Mouse (Mus musculus) ES-E14 (cell line): ENCODE data around the gene Mmp27. TPM values are rescaled to one million over a fixed set of nuclear protein-coding genes. Genes with fewer than 3 reads are reported as not detected.

Source experiments
- DNase-seq: peaks from one replicate; pipeline ENCODE4 v3.0.0-alpha.2; 2013; ENCODE audit warnings: low read depth, low spot score
- H3K27ac ChIP-seq: 2 replicates; pipeline ENCODE4 v1.5.1; 2012; ENCODE audit warnings: low read depth, mild to moderate bottlenecking, low read length, moderate library complexity, mixed read lengths; ENCODE audit not compliant: poor library complexity, insufficient read depth, severe bottlenecking
- H3K36me3 ChIP-seq: 2 replicates; pipeline ENCODE4 v1.6.1; 2012; ENCODE audit warnings: mild to moderate bottlenecking, low read length, moderate library complexity, mixed read lengths; ENCODE audit not compliant: control insufficient read depth, poor library complexity, insufficient read depth, severe bottlenecking
- H3K4me1 ChIP-seq, 2 experiments: fragments of 150-350 bp in 1 of 2; sonication (generic) in 1 of 2; 2 replicates each; pipeline ENCODE4 v1.6.1; 2012; ENCODE audit warnings: low read length in 2 of 2, mild to moderate bottlenecking in 1 of 2, mixed read lengths in 1 of 2; ENCODE audit not compliant: control insufficient read depth in 2 of 2, insufficient read depth in 2 of 2, poor library complexity in 1 of 2
- H3K4me3 ChIP-seq, 2 experiments: fragments of 150-350 bp in 1 of 2; sonication (generic) in 1 of 2; 2 replicates each; pipeline ENCODE4 v1.5.1; 2012; ENCODE audit warnings: low read length in 2 of 2, low read depth in 1 of 2, mild to moderate bottlenecking in 1 of 2, mixed read lengths in 1 of 2; ENCODE audit not compliant: insufficient read depth in 1 of 2, poor library complexity in 1 of 2, severe bottlenecking in 1 of 2
- H3K9ac ChIP-seq: 2 replicates; pipeline ENCODE4 v1.6.1; 2012; ENCODE audit warnings: low read depth, mild to moderate bottlenecking, low read length, mixed read lengths; ENCODE audit not compliant: poor library complexity, insufficient read depth, severe bottlenecking
- H3K9me3 ChIP-seq: fragments of 150-350 bp; sonication (generic); 2 replicates; pipeline ENCODE4 v1.6.1; 2012; ENCODE audit warnings: low read depth, mild to moderate bottlenecking, low read length; ENCODE audit not compliant: control insufficient read depth, insufficient read depth
- CHD2 ChIP-seq: IDR thresholded peaks from 2 replicates; pipeline ENCODE4 v1.6.1; 2014; ENCODE audit warnings: mild to moderate bottlenecking, low read depth, low read length, inconsistent platforms
- HCFC1 ChIP-seq: IDR thresholded peaks from 2 replicates; pipeline ENCODE4 v1.6.1; 2012; ENCODE audit warnings: low read length, inconsistent platforms, borderline replicate concordance; ENCODE audit not compliant: insufficient read depth
- MAFK ChIP-seq: IDR thresholded peaks from 2 replicates; pipeline ENCODE4 v1.6.1; 2014; ENCODE audit warnings: mild to moderate bottlenecking, low read depth, low read length, inconsistent platforms; ENCODE audit not compliant: insufficient read depth
- ZC3H11A ChIP-seq: IDR thresholded peaks from 2 replicates; pipeline ENCODE4 v1.6.1; 2012; ENCODE audit warnings: low read depth, mild to moderate bottlenecking, inconsistent platforms, low read length, borderline replicate concordance
- ZNF384 ChIP-seq: IDR thresholded peaks from 2 replicates; pipeline ENCODE4 v1.6.1; 2012; ENCODE audit warnings: low read depth, low read length, inconsistent platforms
- in situ Hi-C, 2 experiments: fragments of 600-800 bp; cut with MboI; formaldehyde crosslinking; loops; one replicate each; pipeline ENCODE4 v1.15.1; 2025; ENCODE audit warnings: low sequenced_read_pairs in 2 of 2, inconsistent platforms in 1 of 2; ENCODE audit not compliant: unreplicated experiment in 2 of 2
- total RNA-seq: library from RNA; depleted of rRNA; stranded (reverse); fragments of 300-350 nt; gene quantifications from 2 replicates; pipeline ENCODE4 v1.2.3, GENCODE M21; 2012

Gene Mmp27
- total RNA-seq, 1 experiment, result not detected

GRCm38 (mm10) chr9:7545920-7546319, 25.3 kb upstream of the Mmp27 start:
- in situ Hi-C loops, result no loop called here
- DNase-seq, result no peak
- TF ChIP-seq ZC3H11A (no peak), HCFC1 (no peak), ZNF384 (no peak), MAFK (no peak), CHD2 (no peak)
- H3K4me1 ChIP-seq, result no peaks in the 10 kb centered on the region
- no peak overlapping the region for H3K9ac ChIP-seq
- no peak overlapping the region for H3K4me3 ChIP-seq
- H3K9me3 ChIP-seq, result no peaks in the 10 kb centered on the region
- no peak overlapping the region for H3K27ac ChIP-seq
- H3K36me3 ChIP-seq, result no peaks in the 10 kb centered on the region

- DNase-seq, result no peak
- Histone ChIP-seq H3K9me3 (no peaks in the 10 kb centered on the region), H3K4me1 (no peaks in the 10 kb centered on the region), H3K4me3 (no peak overlapping the region), H3K27ac (no peak overlapping the region), H3K36me3 (no peaks in the 10 kb centered on the region), H3K9ac (no peak overlapping the region)
- TF ChIP-seq HCFC1, result no peak
- TF ChIP-seq ZC3H11A, result no peak
- TF ChIP-seq ZNF384, result no peak
- no peak for TF ChIP-seq CHD2
- TF ChIP-seq MAFK, result no peak
- in situ Hi-C loops, result no loop called here
These were observed 19.3 kb upstream of the Mmp27 start for GRCm38 (mm10) chr9:7551943-7552342.

- no peak for TF ChIP-seq CHD2
- TF ChIP-seq ZC3H11A, result no peak
- no peak for TF ChIP-seq ZNF384
- no peak for TF ChIP-seq HCFC1
- TF ChIP-seq MAFK, result no peak
- DNase-seq, result no peak
- Histone ChIP-seq H3K27ac (no peak overlapping the region), H3K9me3 (no peaks in the 10 kb centered on the region), H3K9ac (no peak overlapping the region), H3K4me1 (no peaks in the 10 kb centered on the region), H3K4me3 (no peak overlapping the region), H3K36me3 (no peaks in the 10 kb centered on the region)
- in situ Hi-C loops, result no loop called here
These were observed 17.7 kb upstream of the Mmp27 start for GRCm38 (mm10) chr9:7553536-7553935.

GRCm38 (mm10) chr9:7554382-7554781, 16.8 kb upstream of the Mmp27 start:
- Histone ChIP-seq H3K9me3 (no peaks in the 10 kb centered on the region), H3K9ac (no peak overlapping the region), H3K4me1 (no peaks in the 10 kb centered on the region), H3K27ac (no peak overlapping the region), H3K36me3 (no peaks in the 10 kb centered on the region), H3K4me3 (no peak overlapping the region)
- in situ Hi-C loops, result no loop called here
- peak; percentile 8 for DNase-seq
- no peak for TF ChIP-seq ZNF384
- TF ChIP-seq MAFK, result no peak
- no peak for TF ChIP-seq HCFC1
- TF ChIP-seq ZC3H11A, result peak; percentile 22; the same call in 1 of the 2 replicates
- no peak for TF ChIP-seq CHD2
